Mouse (Mus musculus) cortical plate, adult 2 months (tissue): ENCODE results near the gene Aifm3.

Source experiments
- CTCF ChIP-seq: fragments of 200-500 bp; IDR thresholded peaks from 2 replicates; pipeline ENCODE4 v1.5.1; 2011; ENCODE audit warnings: mild to moderate bottlenecking, control low read depth, low read length; ENCODE audit not compliant: insufficient read depth; ENCODE audit errors: extremely low read depth
- POLR2A ChIP-seq: fragments of 200-500 bp; IDR thresholded peaks from 2 replicates; pipeline ENCODE4 v1.6.1; 2011; ENCODE audit warnings: mild to moderate bottlenecking, low read length, control low read depth; ENCODE audit not compliant: insufficient read depth; ENCODE audit errors: extremely low read depth

DNA sequence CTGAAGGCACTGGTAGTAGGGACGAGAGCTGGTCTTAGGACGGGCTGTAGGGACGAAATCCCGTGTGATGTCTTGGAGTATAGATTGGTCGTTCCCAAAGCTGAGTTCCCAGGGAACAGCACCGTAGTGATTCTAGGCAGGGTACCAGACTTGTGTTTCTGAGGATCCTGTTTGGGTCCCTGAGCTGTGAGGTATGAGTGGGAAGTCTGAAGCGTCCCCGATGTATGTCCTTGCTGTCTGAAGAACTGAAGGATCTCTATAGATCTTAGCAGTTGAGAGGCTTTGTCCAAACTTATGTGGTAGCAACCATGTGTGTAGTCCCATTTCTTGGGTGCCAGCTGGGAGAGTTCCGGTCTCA lies 19.8 kb downstream of the Aifm3 start:
- no peak for TF ChIP-seq CTCF
- TF ChIP-seq POLR2A, result no peak
